Mouse (Mus musculus): ENCODE measurements at regions not wholly inside any gene's neighbourhood (a gene's known extent, or its start where the extent isn't known, plus 50 kb on each side); places are given as distances from the start of the nearest gene placed in this dataset.

DNA sequence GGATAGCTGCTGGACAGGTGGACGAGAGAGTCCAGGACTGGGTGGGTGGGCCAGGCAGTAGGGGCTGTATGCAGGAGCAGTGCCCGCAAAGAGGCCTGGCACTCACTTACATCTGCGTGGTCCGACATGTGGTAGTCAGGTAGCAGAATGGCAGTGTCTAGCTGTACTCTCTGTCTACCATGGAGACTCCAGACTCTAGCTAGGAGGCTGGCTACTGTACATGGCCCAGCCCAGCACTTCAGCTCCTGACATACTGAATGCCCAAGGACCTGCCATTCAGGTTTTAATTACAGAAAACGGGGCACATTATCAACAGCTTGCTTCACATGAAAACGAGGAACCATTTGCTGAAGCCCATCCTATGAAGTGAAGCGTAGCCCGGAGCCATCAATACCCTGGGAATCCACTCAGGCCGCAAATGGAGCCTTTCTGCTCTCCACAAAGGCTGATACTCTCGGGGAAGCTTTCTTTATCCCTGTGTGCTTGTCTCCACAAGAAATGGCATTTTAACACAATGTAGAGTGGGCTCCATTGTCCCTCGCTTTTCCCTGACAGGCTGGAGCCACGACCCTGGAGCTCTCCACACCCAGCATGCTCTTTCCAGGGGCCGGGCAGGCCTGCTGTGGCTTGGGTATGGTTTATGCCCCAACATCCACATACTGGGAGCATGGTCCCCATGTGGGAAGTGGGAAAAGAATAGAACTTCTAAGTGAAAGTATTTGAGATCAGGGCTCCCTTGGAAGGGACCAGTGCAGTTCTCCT is 110.6 kb upstream of the A530016L24Rik start:
- DNase-seq (ENCODE audit: low read depth), result no peak

DNA sequence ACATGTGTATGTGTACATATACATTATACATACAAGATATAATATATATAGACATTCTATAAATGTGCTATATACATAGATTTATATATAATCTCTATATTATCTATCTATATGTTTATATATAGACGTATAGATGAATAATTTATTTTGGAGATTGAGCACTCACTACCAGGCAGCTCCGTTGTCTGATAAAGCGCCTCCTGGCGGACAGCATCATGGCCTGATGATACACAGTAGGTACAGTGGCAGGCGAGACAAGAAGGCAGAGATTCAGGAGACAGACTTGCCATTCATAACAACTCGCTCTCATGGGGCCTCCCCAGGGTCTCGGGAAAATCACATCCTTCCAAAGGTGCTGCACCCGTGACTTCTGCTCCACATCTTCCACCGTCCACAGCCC is 101.4 kb upstream of the A530016L24Rik start:
- no peak for DNase-seq (ENCODE audit: low read depth)

DNA sequence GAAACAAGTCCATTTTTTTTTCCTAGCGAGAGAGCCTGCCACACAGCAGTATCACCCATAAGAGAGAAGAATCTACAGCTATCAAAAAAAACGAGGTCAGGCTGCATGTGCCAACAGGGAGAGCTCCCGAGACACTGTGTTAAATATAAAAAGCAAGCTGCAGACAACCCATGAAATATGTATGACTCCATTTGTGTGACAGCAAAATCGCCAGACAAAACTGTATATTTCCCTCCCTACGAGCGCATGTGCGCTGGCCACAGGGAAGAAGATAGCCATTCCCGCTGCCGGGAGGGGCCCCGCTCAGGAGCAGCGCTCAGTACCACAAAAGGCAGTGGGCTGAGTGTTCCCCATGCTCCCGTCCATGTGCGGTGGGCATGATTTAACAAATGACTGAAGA is 93.3 kb upstream of the A530016L24Rik start:
- DNase-seq (ENCODE audit: low read depth), result no peak

DNA sequence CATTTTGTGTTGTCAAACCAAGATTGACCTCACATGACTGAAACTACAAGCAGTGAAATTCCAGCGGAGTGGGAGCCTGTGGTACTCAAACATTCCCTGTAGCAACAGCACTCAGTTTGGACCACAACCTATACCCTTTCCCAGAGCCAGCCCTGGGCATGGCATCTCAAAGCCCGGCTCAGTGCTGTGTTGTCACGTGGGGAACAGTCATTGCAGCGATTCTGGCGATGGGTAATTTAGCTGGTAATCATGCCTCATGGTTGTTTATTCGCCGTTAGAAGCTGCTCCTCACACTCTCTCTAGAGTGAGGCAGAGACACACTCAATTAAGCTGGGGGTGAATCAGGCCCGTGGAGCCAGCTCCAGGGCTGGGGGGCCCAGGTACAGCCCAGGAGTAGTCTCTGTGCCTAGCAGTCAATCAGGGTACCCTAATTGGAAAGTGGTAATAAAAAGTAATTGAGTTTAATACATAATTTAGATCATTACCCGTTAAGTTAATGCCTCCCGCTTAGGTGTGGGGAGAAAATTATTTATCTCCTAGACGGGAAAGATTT is 85.5 kb upstream of the A530016L24Rik start:
- no peak for DNase-seq (ENCODE audit: low read depth)

DNA sequence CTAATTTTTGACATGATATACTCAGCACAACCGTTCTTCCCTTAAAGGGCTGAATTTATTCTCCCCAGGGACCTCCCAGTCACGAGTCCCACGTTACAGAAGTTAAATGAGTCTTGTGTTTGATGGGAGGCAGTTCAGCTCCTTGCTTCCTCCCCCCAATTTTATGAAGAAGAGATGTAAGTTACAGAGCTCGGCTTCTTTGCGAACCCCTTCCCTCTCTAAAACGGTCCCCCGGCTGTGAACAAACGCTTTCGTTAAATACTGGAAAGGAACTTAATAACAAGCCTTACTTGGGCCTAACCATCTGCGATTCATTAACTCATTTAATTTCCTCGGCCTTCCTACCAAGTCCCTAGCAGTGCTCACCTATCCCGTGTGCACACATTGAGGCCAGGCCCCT is 84.9 kb upstream of the A530016L24Rik start:
- no peak for DNase-seq (ENCODE audit: low read depth)

DNA sequence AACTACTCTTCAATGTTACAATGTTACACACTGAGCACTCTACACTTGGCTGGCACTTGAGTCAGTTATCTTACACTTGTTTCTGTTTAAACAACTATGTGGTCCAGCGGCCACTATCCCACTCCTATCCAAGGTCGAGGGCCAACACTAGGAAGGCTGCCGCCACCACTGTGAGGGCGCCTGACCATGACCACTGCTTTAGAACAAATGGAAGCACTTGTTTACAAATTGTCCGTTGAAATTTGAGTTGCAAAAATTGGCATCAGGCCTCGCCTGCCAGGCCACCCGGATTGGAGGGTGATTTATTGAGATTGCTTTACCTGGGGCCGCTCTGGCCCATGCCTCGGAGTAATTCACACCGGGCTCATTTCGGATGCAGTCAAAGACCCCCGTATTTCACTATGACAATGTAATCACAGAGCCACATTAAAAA is 83.5 kb upstream of the A530016L24Rik start:
- no peak for DNase-seq (ENCODE audit: low read depth)

DNA sequence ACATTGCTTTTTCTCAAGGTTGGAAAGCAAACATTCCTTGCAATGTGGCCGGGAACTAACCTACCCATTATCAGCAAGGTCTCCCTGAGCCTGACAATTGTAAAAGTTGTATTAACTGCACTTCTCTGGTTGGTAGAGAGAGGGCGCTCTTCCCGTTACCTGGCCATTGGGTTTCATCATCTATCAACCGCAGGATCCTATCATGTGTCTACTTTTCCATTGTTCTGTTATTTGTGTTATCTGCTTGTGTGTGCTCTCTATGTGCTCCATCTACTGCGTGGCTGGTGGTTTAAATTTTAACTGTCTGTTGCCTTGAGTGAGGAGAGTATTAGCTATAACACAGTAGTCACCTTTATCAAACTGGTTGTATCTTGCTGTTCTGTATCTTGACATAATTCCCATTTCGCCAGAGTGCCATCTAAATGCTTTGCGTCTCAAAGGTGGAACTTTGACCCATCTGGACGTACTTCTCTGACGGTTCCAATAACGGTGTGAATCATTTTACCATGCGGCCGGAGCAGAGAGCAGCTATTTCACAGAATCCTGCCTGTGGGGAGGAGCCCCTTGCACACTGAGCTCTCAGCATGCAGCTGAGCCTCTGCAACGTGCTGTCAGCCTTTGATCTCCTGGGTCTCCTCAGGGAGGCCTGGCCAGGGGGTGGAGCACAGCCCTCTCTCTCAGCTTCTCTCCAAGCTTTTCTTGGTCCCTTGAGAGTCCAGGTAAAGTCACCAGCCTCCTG is 77.5 kb upstream of the A530016L24Rik start:
- DNase-seq (ENCODE audit: low read depth), result peak; percentile 27

DNA sequence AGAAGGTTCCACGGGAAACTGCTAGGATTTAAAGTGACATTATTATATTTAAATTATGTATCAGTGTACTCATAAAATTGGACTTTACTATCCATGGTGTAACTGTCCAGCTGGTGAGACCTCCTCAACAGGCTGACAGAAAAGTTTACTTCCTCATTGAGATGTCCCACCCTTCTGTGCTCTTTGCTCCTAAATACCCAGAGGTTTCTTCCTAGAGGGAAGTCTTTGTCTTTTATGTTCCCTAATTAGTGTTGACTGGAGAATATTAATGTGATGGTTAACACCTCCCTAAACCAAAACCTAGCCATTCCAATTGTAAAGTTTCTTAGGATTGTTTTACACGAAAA is 76.9 kb upstream of the A530016L24Rik start:
- no peak for DNase-seq (ENCODE audit: low read depth)

DNA sequence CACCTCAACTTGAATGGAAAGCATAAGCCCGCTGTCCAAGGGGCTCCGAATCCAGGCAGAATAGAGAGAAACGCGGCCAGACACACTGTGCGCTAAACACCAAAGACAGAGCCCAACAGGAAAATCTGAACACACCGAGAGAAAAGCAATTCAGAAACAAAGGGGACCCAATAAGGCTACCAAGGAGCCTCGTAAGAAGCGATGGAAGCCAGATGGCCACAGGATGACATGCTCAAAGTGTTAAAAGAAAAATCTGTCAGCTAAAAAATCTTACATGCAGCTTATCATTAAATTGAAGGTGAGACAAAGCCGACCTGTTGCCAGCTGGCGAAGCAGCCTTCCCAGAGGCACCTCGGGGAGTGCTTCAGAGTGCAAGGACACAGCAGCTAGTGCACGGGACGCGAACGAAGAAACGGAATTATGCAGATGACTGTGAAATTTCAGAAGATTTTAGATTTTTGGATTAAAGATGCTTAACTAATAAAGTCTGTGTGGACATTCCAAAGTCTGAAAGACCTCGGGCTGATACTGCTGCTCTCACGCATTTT is 73.2 kb upstream of the A530016L24Rik start:
- DNase-seq (ENCODE audit: low read depth), result no peak

DNA sequence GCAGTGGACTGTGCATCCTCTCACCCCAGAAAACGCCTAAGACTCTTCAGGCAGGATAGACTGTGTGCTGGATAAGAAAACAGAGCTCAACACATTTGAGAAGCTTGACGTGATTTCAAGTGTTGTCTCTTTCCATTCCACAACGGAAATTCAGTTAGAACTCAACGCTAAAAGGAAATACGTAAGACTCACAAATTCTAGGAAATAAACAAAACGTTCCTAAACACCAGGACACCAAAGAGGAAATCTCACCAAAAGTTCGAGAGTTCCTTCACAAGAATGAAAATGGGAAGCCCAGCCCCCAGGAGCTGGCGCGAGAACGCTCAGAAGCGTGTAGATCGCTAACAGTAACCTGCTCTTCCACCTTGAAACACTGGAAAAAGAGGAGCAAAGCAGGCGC is 72.7 kb upstream of the A530016L24Rik start:
- no peak for DNase-seq (ENCODE audit: low read depth)

DNA sequence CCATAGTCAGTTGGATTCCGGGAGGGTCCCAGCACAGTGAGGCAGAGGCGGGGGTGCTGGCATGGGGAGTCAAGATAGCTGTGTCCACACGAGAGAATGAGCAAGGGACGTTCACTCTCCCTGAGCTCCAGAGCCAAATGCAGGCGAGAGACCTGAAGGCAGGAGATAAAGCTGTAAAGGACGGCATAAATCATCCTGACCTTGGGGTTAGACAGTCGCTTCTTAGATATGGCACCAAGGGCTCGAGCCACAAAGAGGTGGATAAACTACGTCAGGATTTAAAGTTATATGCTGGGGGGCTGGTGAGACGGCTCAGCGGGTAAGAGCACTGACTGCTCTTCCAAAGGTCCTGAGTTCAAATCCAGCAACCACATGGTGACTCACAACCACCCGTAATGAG is 70.6 kb upstream of the A530016L24Rik start:
- no peak for DNase-seq (ENCODE audit: low read depth)

DNA sequence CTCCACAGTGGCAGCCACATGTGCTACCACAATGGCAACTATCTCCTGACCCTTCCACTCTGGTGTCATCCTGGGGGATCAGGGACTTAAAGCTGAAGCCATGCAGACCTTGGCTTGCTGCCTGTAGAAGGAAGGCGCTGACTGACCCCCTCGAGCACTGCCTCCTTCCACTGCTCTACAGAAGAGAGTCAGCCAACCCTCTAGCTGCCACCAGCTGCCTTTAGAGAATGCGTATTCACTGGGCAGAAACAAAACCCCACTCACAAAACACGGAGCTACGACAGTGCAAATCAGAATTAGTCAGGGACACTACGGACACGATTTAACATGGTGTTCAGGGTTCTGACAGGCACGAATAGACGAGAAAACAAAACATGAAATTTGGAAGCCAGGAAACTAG is 67.1 kb upstream of the A530016L24Rik start:
- DNase-seq (ENCODE audit: low read depth), result no peak

DNA sequence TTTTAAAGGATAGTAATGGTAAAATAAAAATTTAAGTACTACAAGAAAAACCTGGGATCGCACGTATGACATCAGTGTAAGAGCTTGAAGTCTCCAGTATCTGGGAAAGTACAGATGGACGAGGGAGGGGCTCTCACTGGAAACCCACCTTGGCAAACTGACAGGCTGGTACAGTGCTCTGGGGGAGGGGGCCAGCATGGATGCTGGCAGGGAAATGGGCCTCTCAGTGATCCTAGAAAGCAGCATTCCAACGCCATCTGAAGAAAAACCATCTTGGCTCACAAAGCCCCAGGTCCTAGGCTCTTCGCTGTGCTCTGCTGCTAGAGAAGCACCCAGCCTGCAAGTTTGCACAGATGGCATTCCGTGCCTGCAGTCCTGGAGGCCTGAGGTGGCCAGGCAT is 65.1 kb upstream of the A530016L24Rik start:
- DNase-seq (ENCODE audit: low read depth), result no peak

DNA sequence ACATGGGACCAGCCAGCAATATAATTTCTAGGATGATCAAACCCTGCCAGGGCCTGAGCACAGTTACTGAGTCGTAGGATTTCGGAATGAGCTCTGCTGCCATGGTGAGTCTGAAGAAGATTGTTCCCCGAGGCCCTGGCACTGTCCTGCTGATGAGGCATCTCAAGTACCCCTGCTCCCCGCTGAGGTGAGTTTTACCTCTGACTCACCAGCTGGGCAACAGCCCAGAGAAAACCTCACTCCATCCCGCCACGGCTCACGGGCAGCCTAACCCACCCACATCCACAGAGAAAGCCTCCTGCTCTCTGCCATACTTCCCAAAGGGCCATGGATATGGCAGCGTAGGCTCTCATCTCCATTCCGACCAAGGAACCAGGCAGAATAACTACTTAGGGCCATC is 62.6 kb upstream of the A530016L24Rik start:
- no peak for DNase-seq (ENCODE audit: low read depth)

DNA sequence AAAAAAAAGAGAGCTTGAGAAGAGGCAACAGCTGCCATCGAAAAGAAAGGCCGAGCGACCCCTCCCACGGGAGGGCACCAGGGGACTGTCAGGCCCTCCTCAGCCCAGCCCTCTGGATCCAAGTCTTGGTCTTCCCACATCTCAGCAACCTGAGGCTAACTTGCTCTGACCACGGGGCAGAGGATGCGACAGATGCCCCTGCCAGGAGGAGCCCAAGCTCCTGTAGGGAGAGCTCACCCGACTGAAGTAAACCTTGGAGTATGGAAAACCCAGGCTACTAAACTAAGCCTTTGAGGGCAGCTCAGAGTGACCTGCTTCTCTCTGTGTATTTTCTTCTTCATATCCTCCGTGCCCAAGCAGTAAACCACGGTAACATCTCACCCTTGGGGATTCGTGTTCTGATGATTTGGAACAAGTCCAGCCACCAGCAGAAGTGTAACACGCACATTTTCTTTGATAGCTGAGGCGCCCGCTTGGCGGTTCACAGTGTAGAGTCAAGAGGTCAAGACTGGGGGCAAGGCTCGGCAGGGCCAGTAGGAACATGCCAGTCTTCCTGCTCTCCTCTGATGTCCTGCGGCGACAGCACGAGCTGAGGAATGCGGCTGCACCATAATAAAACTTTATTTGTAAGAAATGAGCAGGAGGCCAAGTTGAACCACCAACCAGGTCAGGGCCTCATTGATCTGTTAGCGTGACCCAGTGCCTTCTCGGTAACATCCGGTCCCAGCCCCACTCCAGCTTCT is 59.0 kb upstream of the A530016L24Rik start:
- no peak for DNase-seq (ENCODE audit: low read depth)

DNA sequence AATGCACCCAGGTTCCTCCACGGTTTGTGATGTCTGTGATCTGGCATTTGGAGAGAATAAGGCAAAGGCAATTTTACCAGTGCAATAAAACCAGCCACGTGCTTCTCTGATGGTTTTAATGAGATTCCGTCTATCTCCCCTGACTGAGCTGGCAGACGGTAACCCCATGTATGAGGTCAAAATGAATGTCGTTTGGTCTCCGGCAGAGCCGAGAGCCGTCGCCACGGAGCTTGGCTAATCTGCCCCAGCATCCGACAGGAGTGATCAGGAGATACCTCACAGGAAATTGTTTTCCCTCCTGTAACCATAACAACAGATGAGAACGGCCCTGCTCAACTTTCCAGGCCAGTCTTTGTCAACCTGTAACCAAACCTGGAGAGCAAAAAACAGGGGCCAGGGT is 55.9 kb upstream of the A530016L24Rik start:
- DNase-seq (ENCODE audit: low read depth), result no peak

DNA sequence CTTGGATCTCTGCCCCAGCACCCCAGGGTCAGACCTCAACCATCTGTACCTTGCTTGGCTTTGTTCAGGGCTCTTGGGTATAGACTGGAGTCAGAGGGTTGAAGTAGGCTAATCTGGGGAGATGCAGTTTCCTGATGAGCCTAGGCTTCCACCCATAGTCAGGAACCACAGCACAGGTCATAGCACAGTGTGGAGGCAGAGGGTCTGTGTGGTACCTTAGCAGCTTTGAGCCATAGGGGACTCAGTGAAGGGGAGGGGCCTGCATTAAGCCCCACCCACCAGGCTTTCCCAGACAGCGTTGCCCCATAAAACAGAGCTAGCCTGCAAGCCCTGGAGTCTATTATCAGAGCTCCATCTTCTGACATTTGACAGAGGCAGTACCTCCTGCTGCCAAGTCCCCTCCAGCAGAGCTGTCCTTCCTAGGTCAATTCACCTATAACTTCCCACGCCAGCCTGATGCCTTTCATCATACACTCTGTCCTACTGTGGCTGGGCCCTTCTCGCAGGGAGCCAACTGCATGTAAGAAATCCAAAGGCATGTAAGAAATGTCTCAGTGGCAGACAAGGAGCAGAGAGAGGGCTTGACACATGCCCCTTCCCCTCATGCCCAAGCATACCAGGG is 54.5 kb upstream of the A530016L24Rik start:
- DNase-seq (ENCODE audit: low read depth), result no peak

DNA sequence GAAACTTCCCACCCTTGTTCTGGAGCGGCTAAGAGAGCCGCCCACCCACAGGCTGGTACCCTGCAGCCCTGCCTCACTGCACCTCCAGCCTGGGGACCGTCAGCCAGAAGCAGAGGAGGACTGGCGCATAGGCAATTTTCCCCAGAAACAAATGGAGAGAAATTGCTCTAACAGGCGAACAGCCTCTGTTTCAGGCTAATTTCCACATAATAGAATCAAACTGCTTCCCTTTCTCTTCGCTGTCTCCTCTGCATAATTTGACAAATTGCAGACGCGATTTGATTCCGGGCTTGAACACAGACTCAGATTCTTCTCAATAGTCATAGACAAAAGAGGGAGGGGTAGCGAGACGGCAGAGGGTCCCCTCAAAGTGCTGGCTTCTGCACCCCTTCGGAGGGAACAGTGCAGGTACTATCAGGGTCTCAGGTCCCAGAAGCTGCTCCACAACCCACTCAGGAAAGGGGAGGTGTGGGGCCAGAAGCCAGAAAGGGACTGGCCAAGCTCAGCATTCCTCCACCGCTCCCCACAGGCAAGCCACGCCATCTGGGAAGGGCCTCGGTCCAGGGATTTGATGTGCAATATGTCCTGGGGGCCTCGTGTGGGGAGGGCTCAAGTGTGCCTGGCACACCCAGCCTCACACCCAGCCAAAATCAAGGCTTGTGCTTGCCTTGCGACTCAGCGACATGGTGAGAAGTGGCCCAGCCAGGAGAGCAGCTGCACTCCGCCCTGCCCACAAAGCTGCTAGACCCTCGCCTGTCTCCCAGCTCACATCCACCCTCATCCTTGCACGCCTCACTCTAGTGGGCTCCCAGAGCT is 53.7 kb upstream of the A530016L24Rik start:
- DNase-seq (ENCODE audit: low read depth), result no peak

DNA sequence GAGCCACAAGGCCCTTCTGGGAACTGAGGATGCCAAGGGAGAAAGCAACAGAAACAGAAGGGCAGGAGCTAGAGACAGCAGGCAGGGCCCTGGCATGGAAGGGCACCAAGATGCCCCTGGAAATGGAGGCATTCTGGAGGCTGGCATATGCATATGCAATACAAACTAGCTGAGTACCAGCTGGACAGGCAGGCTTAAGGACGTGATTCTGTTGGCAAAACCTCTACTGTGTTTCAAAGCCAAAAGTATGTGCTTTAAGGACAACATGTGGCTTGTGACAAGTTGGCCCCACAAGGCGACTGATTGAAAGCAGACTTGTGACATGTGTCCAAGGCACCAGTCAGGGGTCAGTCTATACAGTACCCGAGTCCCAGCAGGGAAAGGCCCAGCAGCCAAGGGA is 52.2 kb upstream of the A530016L24Rik start:
- no peak for DNase-seq (ENCODE audit: low read depth)

DNA sequence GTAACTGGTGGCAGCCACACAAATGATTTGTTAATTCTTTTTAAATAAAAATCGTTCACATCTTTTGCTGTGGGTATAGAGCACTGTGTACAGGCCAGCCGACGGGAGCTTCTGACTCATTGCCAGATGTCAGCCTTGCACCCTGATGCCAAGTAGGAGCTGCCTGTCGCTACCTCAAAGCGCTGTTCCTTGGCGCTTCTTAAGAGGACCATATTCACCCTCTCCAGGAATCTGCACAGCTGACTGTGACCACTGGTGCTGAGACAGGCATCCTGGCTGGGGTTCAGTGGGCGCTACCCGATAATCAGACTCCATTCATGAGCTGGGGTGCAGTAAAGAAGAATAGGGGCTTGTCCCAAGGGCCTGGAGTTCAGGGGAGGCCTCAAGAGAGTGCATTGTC is 51.0 kb upstream of the A530016L24Rik start:
- DNase-seq (ENCODE audit: low read depth), result no peak

Measured in induced T-regulatory cell, adult 2 months (primary cell).